Mouse (Mus musculus) heart, embryonic 10.5 days (tissue): Measurements from ENCODE around the gene Cit. TPM values are rescaled to one million over a fixed set of nuclear protein-coding genes. Genes with fewer than 3 reads are reported as not detected.
A peak's percentile ranks its signal among the peaks of the same experiment; 100 is the strongest.

Experiments
- DNase-seq: peaks from one replicate; pipeline ENCODE4 v3.0.0-alpha.2; 2017; ENCODE audit warnings: low spot score
- H3K27ac ChIP-seq: fragments of 300-500 bp; sonication (generic); 2 replicates; pipeline ENCODE4 v1.5.1; 2016; ENCODE audit warnings: mild to moderate bottlenecking
- H3K27me3 ChIP-seq: fragments of 300-500 bp; sonication (generic); 2 replicates; pipeline ENCODE4 v1.6.1; 2016; ENCODE audit warnings: mild to moderate bottlenecking; ENCODE audit not compliant: poor library complexity, insufficient read depth, severe bottlenecking
- H3K36me3 ChIP-seq: fragments of 300-500 bp; sonication (generic); 2 replicates; pipeline ENCODE4 v1.6.1; 2016; ENCODE audit warnings: mild to moderate bottlenecking, moderate library complexity
- H3K4me1 ChIP-seq: fragments of 300-500 bp; sonication (generic); 2 replicates; pipeline ENCODE4 v1.6.1; 2016; ENCODE audit warnings: mild to moderate bottlenecking
- H3K4me3 ChIP-seq: fragments of 300-500 bp; sonication (generic); 2 replicates; pipeline ENCODE4 v1.5.1; 2016; ENCODE audit warnings: mild to moderate bottlenecking, moderate library complexity
- H3K9me3 ChIP-seq: fragments of 300-500 bp; sonication (generic); 2 replicates; pipeline ENCODE4 v1.6.1; 2016; ENCODE audit warnings: mild to moderate bottlenecking, moderate library complexity
- WGBS: fragments of 180-500 bp; shearing (Covaris S2); methylation state at CpG from one replicate; pipeline ENCODE4 v1.1.7; 2016; 5-methylcytosine and 5-hydroxymethylcytosine counted together
- polyA plus RNA-seq: library from polyadenylated mRNA; unstranded; fragments of >200 nt; fragmentation: Nextera tagmentation; extraction: Ambion mirVana; gene quantifications from 2 replicates; pipeline ENCODE4 v1.2.1, GENCODE M21; 2016

Gene Cit
- polyA plus RNA-seq, 1 experiment from 2014 or later, result 38.5 TPM

- H3K27me3 ChIP-seq, result no peaks in the 10 kb centered on the region
- no peaks in the 10 kb centered on the region for H3K9me3 ChIP-seq
- no peak overlapping the region for H3K4me3 ChIP-seq
- peaks cover 4% of the 10 kb centered on the region; the same call in 1 of the 2 replicates for H3K4me1 ChIP-seq
- 95% methylated on average over 7 of the region's 7 CpGs for WGBS
- no peak overlapping the region for H3K27ac ChIP-seq
- H3K36me3 ChIP-seq, result peaks cover 47% of the 10 kb centered on the region
- no peak for DNase-seq
Observed at GRCm38 (mm10) chr5:116012503-116012902, 167.4 kb downstream of the Cit start.

GRCm38 (mm10) chr5:116013821-116014220 is 168.7 kb downstream of the Cit start:
- Histone ChIP-seq H3K36me3 (peaks cover 59% of the 10 kb centered on the region), H3K27ac (no peak overlapping the region), H3K9me3 (no peaks in the 10 kb centered on the region), H3K4me1 (peaks cover 6% of the 10 kb centered on the region), H3K4me3 (no peak overlapping the region), H3K27me3 (no peaks in the 10 kb centered on the region)
- DNase-seq, result no peak
- WGBS, result 84% methylated on average over 8 of the region's 8 CpGs

GRCm38 (mm10) chr5:116014237-116014636 is 169.2 kb downstream of the Cit start:
- H3K4me3 ChIP-seq, result no peak overlapping the region
- DNase-seq, result no peak
- H3K27me3 ChIP-seq, result no peaks in the 10 kb centered on the region
- WGBS, result 86% methylated on average over 11 of the region's 11 CpGs
- H3K9me3 ChIP-seq, result no peaks in the 10 kb centered on the region
- peaks cover 10% of the 10 kb centered on the region for H3K4me1 ChIP-seq
- H3K27ac ChIP-seq, result no peak overlapping the region
- peaks cover 63% of the 10 kb centered on the region for H3K36me3 ChIP-seq

GRCm38 (mm10) chr5:116016542-116016941 is 171.5 kb downstream of the Cit start:
- H3K27ac ChIP-seq, result no peak overlapping the region
- DNase-seq, result no peak
- H3K9me3 ChIP-seq, result no peaks in the 10 kb centered on the region
- 92% methylated on average over 5 of the region's 5 CpGs for WGBS
- H3K27me3 ChIP-seq, result no peaks in the 10 kb centered on the region
- H3K36me3 ChIP-seq, result peaks cover 86% of the 10 kb centered on the region
- H3K4me1 ChIP-seq, result peaks cover 22% of the 10 kb centered on the region
- no peak overlapping the region for H3K4me3 ChIP-seq

- no peak overlapping the region for H3K4me3 ChIP-seq
- 90% methylated on average over 8 of the region's 8 CpGs for WGBS
- no peaks in the 10 kb centered on the region for H3K9me3 ChIP-seq
- H3K27me3 ChIP-seq, result no peaks in the 10 kb centered on the region
- peaks cover 88% of the 10 kb centered on the region for H3K36me3 ChIP-seq
- peaks cover 29% of the 10 kb centered on the region for H3K4me1 ChIP-seq
- no peak overlapping the region for H3K27ac ChIP-seq
- no peak for DNase-seq
Observed at GRCm38 (mm10) chr5:116017391-116017790, 172.3 kb downstream of the Cit start.

GRCm38 (mm10) chr5:116018196-116018595 is 173.1 kb downstream of the Cit start:
- H3K4me3 ChIP-seq, result no peak overlapping the region

GRCm38 (mm10) chr5:116018784-116019183 is 173.7 kb downstream of the Cit start:
- Histone ChIP-seq H3K4me3 (no peak overlapping the region), H3K36me3 (peaks cover 77% of the 10 kb centered on the region), H3K27ac (peak overlapping the region; percentile 75), H3K27me3 (no peaks in the 10 kb centered on the region), H3K9me3 (no peaks in the 10 kb centered on the region), H3K4me1 (peaks cover 41% of the 10 kb centered on the region)
- DNase-seq, result no peak
- 46% methylated on average over 6 of the region's 6 CpGs for WGBS

More at GRCm38 (mm10) chr5:116018196-116018595, 173.1 kb downstream of the Cit start:
- Histone ChIP-seq H3K27ac (peak overlapping the region; percentile 12; the same call in 1 of the 2 replicates), H3K36me3 (peaks cover 83% of the 10 kb centered on the region), H3K27me3 (no peaks in the 10 kb centered on the region), H3K9me3 (no peaks in the 10 kb centered on the region), H3K4me1 (peaks cover 37% of the 10 kb centered on the region)
- no peak for DNase-seq
- 84% methylated on average over 9 of the region's 9 CpGs for WGBS

GRCm38 (mm10) chr5:116019371-116019770 is 174.3 kb downstream of the Cit start:
- Histone ChIP-seq H3K27me3 (no peaks in the 10 kb centered on the region), H3K36me3 (peaks cover 71% of the 10 kb centered on the region), H3K27ac (peak overlapping the region; percentile 75), H3K4me1 (peaks cover 41% of the 10 kb centered on the region), H3K9me3 (no peaks in the 10 kb centered on the region), H3K4me3 (0 out of 2 replicates have a peak overlapping the region, but pooled peaks have one; percentile 15)
- DNase-seq, result no peak
- WGBS, result 29% methylated on average over 11 of the region's 11 CpGs

- H3K4me3 ChIP-seq, result no peak overlapping the region
- no peak overlapping the region; the same call in 1 of the 2 replicates for H3K27ac ChIP-seq
- no peaks in the 10 kb centered on the region for H3K9me3 ChIP-seq
- WGBS, result 72% methylated on average over 14 of the region's 14 CpGs
- peak; percentile 90 for DNase-seq
- peaks cover 51% of the 10 kb centered on the region for H3K36me3 ChIP-seq
- H3K4me1 ChIP-seq, result peaks cover 44% of the 10 kb centered on the region
- H3K27me3 ChIP-seq, result no peaks in the 10 kb centered on the region
Observed at GRCm38 (mm10) chr5:116021552-116021951, 176.5 kb downstream of the Cit start.

GRCm38 (mm10) chr5:116022131-116022530 is 177.1 kb downstream of the Cit start:
- 80% methylated on average over 12 of the region's 12 CpGs for WGBS
- H3K4me3 ChIP-seq, result 0 out of 2 replicates have a peak overlapping the region, but pooled peaks have one; percentile 89
- peaks cover 44% of the 10 kb centered on the region for H3K4me1 ChIP-seq
- no peaks in the 10 kb centered on the region for H3K27me3 ChIP-seq
- peak overlapping the region; percentile 94; the same call in 1 of the 2 replicates for H3K27ac ChIP-seq
- peaks cover 45% of the 10 kb centered on the region for H3K36me3 ChIP-seq
- DNase-seq, result no peak
- H3K9me3 ChIP-seq, result no peaks in the 10 kb centered on the region

- Histone ChIP-seq H3K4me3 (peak overlapping the region; percentile 89), H3K4me1 (peaks cover 44% of the 10 kb centered on the region), H3K36me3 (peaks cover 39% of the 10 kb centered on the region), H3K27ac (peak overlapping the region; percentile 94; the same call in 1 of the 2 replicates), H3K27me3 (no peaks in the 10 kb centered on the region), H3K9me3 (no peaks in the 10 kb centered on the region)
- 79% methylated on average over 7 of the region's 7 CpGs for WGBS
- DNase-seq, result no peak
Observed at GRCm38 (mm10) chr5:116022658-116023200, 177.7 kb downstream of the Cit start.

GRCm38 (mm10) chr5:116023251-116023661 is 178.2 kb downstream of the Cit start:
- Histone ChIP-seq H3K4me3 (peak overlapping the region; percentile 89), H3K27me3 (no peaks in the 10 kb centered on the region), H3K9me3 (no peaks in the 10 kb centered on the region), H3K27ac (peak overlapping the region; percentile 94), H3K36me3 (peaks cover 34% of the 10 kb centered on the region), H3K4me1 (peaks cover 44% of the 10 kb centered on the region)
- whole genome bisulfite sequencing, result 29% methylated on average over 8 of the region's 8 CpGs
- no peak for DNase-seq

GRCm38 (mm10) chr5:116023821-116024284 is 178.8 kb downstream of the Cit start:
- peak; percentile 84 for DNase-seq
- peaks cover 44% of the 10 kb centered on the region for H3K4me1 ChIP-seq
- H3K36me3 ChIP-seq, result peaks cover 29% of the 10 kb centered on the region
- H3K27ac ChIP-seq, result peak overlapping the region; percentile 94
- H3K27me3 ChIP-seq, result no peaks in the 10 kb centered on the region
- H3K9me3 ChIP-seq, result no peaks in the 10 kb centered on the region
- peak overlapping the region; percentile 89 for H3K4me3 ChIP-seq
- under 1% methylated on average over 28 of the region's 28 CpGs for WGBS
